Mouse (Mus musculus): ENCODE results near the gene Slc8a1.

DNA sequence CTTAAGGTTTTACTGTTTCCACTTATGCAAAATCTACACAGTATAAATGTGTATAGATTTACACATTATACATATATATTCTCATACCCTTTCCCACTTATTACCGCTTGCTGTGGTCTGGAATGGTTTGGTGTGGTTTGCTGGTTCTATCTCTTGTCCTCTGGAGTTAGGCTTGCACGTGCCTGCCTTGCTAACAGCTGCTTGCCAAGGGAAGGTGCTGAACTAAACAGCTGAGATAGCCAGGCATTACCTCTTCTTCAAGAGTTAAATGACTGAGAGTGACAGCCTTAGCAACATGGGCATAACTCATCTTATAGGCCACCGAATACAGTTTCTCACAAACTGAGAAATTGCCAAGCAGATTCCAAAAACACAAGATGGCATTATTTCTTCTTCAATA lies 211.7 kb downstream of the Slc8a1 start:
- TF ChIP-seq POLR2A (IDR thresholded peaks at IDR 0.05; ENCODE audit: low read depth, low read length) (no peak), CTCF (IDR thresholded peaks at IDR 0.05; ENCODE audit: extremely low read depth, insufficient read depth, insufficient read length, insufficient replicate concordance) (no peak)

All from spleen, adult 2 months (tissue).